Mouse (Mus musculus): Measurements from ENCODE around the gene Islr2.

GRCm38 (mm10) chr9:58224356-58224755, 20.2 kb upstream of the Islr2 start:
- no peak for TF ChIP-seq CTCF (IDR thresholded peaks at IDR 0.05; ENCODE audit: low read depth, low read length)
- no peak for TF ChIP-seq POLR2A (IDR thresholded peaks at IDR 0.05; ENCODE audit: insufficient read depth, low read length)
